Mouse (Mus musculus): ENCODE measurements around the gene Exo5.

DNA sequence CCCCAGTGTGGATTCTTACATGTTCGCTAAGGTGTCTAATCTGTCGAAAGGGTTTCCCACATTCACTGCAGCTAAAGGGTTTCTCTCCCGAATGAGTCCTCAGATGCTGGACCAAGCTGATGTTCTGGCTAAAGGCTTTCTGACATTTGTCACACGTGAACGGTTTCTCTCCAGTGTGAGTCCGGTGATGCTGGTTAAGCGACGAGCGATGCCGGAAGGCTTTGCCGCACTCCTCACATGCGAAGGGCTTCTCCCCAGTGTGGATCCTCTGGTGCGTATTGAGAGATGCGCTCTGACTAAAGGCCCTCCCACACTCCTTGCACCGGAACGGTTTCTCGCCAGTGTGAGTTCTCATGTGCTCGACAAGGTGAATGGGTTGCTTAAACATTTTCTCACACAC, 5.9 kb upstream of the Exo5 start:
- TF ChIP-seq CTCF (IDR thresholded peaks at IDR 0.05) (no peak), EP300 (IDR thresholded peaks at IDR 0.05) (no peak)

All from lung, postnatal 0 days (tissue).